Mouse (Mus musculus) ovary, postnatal 10 days (tissue): ENCODE results near the gene Tecta.

Experiments used
- DNase-seq: peaks from one replicate; pipeline ENCODE4 v3.0.0; 2022; ENCODE audit warnings: low spot score

Tecta gene

GRCm38 (mm10) chr9:42387038-42387437 is 12.7 kb downstream of the Tecta start:
- no peak for DNase-seq

- no peak for DNase-seq
These were observed 14.1 kb downstream of the Tecta start for GRCm38 (mm10) chr9:42385656-42386055.

GRCm38 (mm10) chr9:42382628-42383347 is 16.9 kb downstream of the Tecta start:
- no peak for DNase-seq

GRCm38 (mm10) chr9:42382063-42382462 is 17.7 kb downstream of the Tecta start:
- DNase-seq, result no peak

- DNase-seq, result no peak
These were observed 21.7 kb downstream of the Tecta start for GRCm38 (mm10) chr9:42378071-42378470.

- no peak for DNase-seq
These were observed 22.1 kb downstream of the Tecta start for GRCm38 (mm10) chr9:42377656-42378055.

GRCm38 (mm10) chr9:42371670-42372368 is 27.9 kb downstream of the Tecta start:
- no peak for DNase-seq

GRCm38 (mm10) chr9:42357585-42357984 is 42.1 kb downstream of the Tecta start:
- DNase-seq, result no peak

GRCm38 (mm10) chr9:42354871-42355270 is 44.9 kb downstream of the Tecta start:
- no peak for DNase-seq

- no peak for DNase-seq
These were observed 49.9 kb downstream of the Tecta start for GRCm38 (mm10) chr9:42349791-42350190.

- DNase-seq, result no peak
These were observed 53.4 kb downstream of the Tecta start for GRCm38 (mm10) chr9:42346297-42346696.

- no peak for DNase-seq
These were observed 60.6 kb downstream of the Tecta start for GRCm38 (mm10) chr9:42339151-42339550.

GRCm38 (mm10) chr9:42337026-42337425 is 62.7 kb downstream of the Tecta start:
- no peak for DNase-seq

GRCm38 (mm10) chr9:42336575-42336974 is 63.2 kb downstream of the Tecta start:
- no peak for DNase-seq

GRCm38 (mm10) chr9:42334885-42335284 is 64.8 kb downstream of the Tecta start:
- no peak for DNase-seq

- DNase-seq, result no peak
These were observed 67.0 kb downstream of the Tecta start for GRCm38 (mm10) chr9:42332692-42333091.

GRCm38 (mm10) chr9:42331341-42331740 is 68.4 kb downstream of the Tecta start:
- DNase-seq, result no peak

- DNase-seq, result no peak
These were observed 70.0 kb downstream of the Tecta start for GRCm38 (mm10) chr9:42329753-42330152.

- DNase-seq, result no peak
These were observed 72.9 kb downstream of the Tecta start for GRCm38 (mm10) chr9:42326688-42327440.

GRCm38 (mm10) chr9:42324640-42325394 is 74.9 kb downstream of the Tecta start:
- no peak for DNase-seq

GRCm38 (mm10) chr9:42323238-42323637 is 76.5 kb downstream of the Tecta start:
- no peak for DNase-seq

- DNase-seq, result no peak
These were observed 78.3 kb downstream of the Tecta start for GRCm38 (mm10) chr9:42321442-42321841.
